Mouse (Mus musculus) cerebellum, adult 18-20 months (tissue): ENCODE measurements at regions not wholly inside any gene's neighbourhood (a gene's known extent, or its start where the extent isn't known, plus 50 kb on each side); places are given as distances from the start of the nearest gene placed in this dataset.
"Not testable (repeated sequence)": the region's sequence is repeated elsewhere in the genome, so short reads cannot be mapped to it uniquely, and the experiment has no call there.

ENCODE experiments used
- DNase-seq, 2 experiments: peaks; one replicate each; pipeline ENCODE4 v3.0.0; 2021

DNA sequence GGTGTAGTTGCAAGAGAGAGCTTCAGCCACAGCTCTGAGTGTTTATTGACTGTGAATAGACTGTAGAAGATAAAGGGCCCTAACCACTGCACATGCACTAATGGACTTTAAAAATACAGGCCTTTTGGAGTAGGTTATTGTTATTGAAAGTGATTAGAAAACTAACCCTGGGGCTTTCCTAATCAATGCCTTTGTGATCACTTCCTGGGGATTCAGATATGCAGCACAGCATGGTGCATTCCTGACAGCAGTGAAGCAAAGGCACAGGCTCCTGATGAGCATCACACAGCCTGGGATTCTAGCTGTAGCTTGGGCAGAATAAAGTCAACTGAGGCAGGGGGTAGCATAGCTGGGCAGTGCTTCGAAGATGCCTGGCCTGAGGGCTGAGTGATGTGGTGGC is 87.3 kb downstream of the Gm11077 start:
- no peak for DNase-seq

DNA sequence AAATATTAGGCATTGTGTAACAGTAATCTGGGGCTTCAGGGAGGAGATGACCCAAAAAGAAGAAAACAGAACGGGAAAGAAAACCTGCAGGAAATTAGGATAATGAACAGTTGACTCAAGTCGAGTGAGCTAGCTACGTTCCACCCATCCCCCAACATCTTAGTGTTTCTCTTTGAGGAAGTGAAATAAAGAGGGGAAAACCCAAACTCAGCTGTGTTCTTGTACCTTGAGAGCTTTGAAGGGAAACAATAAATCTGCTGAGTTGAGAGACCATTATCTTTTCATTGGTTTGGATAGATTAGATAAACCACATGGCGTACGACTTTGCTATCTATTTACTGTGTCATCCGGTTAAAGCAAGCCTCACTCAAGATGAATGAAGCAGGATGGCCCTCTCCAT is 87.7 kb downstream of the Gm11077 start:
- no peak for DNase-seq

DNA sequence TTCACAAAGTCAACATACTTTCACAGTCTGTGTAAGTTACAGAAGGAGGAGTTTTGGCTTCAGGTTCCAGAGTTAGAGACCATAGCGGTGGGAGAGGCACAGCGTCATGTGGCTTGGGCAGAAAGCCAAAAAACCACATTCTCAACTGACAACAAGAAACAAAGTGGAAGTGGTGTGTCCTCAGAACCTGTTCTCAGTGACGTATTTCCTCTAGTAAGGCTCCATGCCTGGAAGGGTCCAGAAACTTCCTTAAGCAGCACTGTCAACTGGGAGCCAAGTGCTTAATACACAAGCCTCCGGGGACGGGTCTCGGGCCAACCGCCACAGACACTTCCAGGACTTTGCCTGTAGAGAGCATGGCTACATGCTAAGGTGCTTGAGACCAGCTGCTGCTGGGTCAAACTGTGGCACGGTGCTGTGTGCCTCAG is 90.4 kb downstream of the Gm11077 start:
- no peak for DNase-seq

DNA sequence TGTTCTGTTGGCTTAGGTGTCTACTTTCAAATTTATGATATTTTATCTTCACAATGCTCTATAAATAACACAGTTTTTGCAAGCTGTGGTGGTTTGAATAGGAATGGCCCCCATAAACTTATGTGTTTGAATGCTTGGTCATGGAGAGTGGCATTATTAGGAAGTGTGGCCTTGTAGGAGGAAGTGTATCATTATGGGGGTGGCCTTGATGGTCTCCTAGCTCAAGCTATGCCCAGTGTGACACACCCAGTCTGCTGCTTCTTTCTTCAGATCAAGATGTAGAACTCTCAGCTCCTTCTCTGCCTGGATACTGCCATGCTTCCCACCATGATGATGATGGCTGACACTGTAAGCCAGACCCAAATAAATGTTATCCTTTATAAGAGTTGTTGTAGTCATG is 97.4 kb downstream of the Gm11077 start:
- DNase-seq = no peak

DNA sequence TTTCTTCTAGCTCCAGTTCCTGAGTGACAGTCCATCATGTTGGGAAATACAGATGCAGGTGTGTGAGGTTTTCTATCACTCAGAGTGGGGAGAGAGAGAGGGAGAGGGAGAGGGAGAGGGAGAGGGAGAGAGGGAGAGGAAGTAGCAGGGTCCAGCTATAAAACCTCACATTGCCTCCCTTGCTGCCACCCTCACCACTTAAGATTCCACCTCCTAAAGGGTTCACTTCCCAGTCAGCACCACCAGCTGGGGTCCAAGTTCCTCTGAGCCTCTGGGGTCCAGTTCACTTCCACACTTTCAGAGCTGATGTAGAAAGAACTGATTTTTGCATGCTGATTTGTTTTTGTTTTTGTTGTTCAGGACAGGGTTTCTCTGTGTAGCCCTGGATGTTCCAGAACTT is 98.6 kb downstream of the Gm11077 start:
- no peak for DNase-seq

DNA sequence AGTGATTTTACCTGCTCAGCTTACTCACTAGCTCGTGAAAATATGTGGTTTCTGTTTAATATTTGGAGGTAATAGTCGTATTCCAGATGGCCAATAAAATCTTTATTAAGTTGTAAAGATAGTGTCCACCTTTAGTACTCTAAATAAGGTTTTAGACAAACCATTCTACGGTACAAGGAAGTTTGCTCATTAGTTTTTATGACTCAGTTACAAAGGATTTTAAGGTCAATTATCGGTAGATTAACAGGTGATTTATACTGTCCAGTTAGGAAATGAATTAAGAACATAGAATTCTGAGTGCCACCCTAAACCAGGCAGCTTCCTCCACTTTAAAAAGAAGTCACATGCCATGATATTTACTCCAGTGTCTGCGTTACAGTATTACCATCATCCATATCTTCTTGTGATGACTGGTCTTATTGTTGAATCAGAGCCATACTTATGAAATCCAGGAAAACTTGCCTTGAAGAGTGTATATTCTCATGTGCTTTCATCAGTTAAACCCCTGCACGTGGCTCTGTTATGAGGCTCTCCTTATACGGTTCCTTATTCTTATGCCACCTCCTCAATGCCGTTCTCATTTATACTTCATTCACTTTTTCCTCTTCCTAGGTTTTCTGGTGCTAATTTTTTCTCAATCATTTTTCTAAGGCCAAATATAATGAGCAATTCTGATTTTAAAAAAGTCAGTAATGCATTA is 114.4 kb downstream of the Gm11077 start:
- DNase-seq = no peak

DNA sequence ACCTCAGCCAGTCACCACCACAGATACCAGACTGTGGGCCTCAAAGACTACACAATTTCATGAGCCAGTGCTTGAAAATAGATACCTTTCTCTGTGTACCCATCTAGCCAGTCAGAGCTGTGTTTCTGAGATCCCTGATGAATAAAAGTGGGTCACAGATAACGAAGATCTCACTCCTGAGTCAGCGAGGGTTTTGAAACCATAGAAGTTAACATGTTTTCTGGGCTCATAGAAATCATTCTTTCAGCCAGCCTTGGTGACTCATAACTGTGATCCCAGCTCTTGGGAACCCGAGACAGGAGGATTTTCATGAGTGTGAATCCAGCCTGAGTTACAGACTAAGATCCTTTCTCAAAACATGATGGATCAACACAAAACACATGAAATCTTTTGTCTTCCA is 118.1 kb downstream of the Gm11077 start:
- no peak for DNase-seq

DNA sequence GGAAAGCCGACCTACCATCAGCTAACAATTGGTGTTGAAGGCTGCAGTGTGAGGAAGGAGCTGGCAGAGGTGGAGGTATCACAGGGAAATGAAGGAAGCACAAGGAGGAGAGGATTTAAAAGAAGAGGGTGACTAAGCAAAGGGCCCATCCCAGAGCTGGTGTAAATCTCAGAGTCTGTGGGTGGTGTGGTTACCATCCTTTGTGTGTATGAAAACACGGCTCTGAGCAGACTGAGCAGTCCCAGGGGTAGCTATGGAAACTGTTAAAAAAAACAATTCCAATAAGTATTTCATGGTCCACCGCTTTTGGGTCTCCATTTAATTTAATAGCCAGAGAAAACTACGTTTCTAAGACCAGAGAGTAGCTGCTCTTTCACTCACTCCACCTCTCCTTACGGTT is 123.3 kb downstream of the Gm11077 start:
- DNase-seq = no peak

DNA sequence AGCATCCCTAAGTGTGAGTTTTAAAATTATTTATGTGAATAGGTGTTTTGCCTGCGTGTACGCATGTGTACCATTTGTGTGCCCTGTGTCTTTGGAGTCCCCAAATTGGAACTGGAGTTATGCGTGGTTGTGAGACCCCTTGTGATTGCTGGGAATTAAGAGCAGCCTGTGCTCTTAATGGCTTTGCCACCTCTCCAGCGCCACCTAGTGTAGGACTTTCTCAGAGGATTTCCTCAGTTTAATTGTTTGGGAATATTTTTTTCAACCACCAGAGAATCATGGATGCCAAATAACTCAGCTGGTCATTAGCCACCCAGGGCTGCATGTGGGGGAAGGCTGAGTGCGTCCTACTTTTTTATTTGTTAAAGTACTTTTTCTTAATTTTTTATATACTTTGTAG is 124.4 kb downstream of the Gm11077 start:
- peak; percentile 57 to 64 for DNase-seq

DNA sequence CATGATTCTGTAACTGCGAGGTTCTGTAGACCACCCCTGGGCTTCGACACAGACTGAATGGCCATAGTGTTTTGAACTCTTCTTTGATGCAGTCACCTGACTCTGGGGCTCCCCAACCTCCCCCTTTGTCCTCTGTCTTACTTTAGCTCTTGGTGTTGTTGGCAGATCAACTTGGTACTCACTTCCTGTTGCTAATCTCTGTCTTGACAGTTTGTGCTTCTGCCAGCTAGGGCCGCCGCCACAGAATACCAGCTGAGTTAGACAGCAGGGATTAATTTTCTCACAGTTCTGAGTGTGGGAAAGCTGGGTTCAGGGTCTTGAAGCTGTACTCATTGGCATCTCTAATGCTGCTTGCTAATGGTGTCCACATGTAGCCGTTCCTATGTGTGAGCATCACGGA is 125.6 kb downstream of the Gm11077 start:
- no peak for DNase-seq

DNA sequence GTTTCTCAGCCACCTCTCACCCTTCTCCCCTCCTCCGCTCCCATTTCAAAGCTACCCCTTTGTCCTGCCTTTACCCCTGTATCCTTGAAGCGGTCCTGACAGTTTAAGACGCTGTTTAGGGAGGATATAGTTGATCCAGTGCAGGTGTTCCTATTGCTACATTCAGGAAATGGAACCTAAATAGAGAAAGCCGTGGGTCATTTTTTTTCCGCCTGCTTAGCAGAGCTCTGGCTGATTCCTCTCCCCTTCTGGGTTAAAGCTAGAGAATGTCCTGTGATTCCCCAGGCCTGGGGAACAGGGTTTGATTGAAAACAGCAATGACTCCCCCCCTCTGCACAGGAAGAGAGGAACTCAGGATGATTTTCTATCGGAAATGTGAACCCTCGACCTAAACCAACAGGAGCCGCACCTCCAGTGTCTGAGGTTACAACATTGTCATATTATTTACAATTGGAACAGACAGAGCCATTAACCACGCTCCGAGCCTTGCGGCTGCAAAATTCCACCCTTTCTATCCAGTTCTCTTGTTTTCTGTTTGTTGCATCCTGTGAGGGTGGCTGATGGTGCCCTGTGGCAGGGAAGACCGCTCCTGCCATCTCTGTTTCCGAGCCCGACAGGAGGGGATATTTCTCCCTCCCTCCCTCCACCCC is 127.5 kb downstream of the Gm11077 start:
- peak; percentile 15 to 46 for DNase-seq

DNA sequence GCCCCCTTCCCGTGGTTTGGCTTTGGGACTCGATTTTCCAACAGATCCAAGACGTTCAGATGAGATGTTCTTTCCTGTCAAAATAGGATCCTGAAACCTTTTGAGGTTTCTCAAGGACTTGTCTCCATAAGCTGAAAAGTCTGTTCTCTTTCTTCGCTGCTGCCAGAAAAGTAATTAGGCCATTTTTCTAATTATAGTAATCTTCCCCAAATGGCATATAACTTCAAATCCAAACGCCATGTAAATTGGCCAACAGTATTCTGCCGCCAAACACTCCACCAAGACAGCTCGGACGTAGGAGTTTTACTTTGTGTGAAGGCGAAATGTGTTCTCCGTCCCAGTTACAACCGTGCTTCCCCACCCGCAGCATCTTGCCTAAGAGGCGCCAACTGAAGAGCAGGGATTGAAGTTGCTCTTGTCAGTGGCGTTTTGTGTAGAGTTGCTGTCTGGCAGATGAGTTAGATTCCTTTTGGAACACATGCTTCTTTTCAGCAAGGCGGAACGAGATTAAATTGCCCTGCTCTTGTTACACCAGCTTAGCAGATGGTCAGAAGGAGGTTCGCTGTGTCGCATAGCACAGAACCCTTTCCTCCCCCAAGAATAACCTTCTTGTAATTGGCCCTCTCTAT is 128.1 kb downstream of the Gm11077 start:
- DNase-seq = peak; percentile 51 to 54

DNA sequence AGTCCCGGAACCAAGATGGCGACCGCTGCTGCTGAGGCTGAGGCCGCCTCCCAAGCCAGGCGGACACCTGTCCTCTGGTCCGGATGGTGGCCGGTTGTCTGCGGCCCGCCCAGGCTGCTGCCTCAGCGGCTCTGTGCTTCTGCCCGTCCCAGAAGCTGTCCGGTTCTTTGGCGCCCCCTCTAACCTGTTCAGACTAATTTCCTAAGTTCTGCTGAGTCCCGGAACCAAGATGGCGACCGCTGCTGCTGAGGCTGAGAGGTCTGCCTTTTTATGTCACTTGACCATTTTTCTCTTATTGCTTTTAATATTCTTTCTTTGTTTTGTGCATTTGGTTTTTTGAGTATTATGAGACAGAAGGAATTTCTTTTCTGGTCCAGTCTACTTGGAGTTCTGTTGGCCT is 140.4 kb downstream of the Gm11077 start:
- not testable (repeated sequence) for DNase-seq

DNA sequence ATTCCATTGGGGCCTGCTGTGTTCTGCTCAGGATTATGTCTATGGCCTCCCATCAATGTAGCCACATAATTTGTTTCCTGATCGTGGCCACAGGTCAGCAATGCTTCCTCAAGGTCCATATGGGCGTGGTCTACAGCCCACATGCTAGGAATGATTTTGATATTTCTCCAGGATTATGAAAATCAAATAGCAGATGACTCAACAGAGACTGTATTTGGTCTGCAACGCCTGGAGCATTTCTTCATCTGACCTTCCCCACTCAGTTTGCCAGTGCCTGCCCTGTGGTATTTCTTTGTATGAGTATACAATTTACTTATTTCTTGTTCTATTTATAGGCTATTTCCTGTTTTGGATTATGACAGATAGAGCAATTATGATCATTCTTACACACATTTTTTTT is 145.7 kb downstream of the Gm11077 start:
- DNase-seq = no peak

DNA sequence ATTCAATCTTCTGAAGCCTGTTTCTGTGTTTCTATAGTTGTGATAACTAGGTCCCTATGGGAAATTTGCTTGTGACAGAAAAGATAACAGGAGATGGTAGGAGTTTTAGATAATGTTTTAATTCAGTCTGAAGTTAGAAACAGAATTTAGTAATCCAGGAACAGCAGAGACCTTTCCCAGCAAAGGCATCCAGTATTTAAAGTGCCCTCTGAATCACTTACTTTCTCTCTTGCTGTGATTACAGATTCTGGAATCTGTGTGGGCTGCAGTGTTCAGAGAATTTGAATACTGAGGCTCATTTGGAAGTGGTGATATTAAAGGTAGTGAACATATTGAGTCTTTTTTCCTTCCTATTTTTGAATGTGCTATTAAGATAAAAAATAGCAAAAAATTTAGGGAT is 154.6 kb downstream of the Gm11077 start:
- no peak for DNase-seq

DNA sequence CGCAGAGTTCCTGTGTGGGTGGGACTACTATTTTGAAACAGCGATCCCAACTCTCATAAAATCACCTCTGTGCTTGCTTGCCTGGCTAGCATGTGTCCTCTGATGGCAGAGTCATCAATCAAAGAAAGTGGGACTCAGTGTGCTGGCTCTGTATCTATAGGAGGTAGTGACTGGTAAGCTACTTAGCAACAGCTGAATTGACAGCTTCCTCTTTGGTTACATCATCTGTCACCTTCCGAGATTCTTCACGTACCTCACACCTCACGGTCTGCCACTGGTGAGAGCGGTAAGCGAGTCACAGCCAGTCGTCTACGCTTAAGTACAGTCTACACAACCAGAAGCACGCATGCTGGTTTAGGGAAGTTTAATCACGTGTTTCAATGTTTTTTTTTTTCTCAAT is 159.5 kb downstream of the Gm11077 start:
- no peak for DNase-seq

DNA sequence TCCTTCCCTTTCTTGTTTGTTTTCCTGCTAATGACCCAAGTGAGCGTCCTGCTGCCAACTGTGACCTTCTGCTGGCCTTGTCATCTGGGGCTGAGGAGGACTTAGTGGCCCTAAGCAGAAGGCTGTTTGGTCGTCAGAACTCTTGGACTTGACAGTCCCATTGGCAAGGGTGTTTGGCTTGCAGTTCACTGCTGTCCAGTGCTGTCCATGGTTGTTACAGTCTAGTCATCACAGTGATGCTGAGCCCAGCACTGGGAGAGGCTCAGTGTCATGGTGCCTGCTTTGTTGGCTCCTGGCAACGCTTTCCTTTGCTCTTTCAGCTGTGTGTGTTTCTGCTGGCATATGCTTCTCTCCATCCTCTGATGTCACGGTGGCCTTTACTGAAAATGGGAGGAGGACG is 161.0 kb downstream of the Gm11077 start:
- DNase-seq = no peak

DNA sequence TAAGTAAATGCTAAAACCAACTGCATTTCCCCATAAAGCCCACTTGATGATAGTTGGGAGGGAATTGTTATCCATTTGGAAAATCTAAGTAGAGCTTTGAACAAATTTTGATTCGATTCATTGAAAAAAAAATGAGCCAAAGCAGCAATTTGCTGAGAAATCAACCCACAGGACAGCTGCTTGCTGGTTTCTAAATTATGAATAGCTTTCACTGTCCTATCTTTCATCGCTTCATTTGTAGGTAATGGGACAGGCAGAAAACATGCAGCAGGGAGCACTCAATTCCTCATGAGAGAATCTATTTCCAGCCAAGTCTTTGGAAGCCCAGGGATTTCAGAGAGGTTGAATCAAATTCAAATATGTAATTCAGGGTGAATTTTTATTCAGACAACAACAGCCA is 161.5 kb downstream of the Gm11077 start:
- DNase-seq = no peak

DNA sequence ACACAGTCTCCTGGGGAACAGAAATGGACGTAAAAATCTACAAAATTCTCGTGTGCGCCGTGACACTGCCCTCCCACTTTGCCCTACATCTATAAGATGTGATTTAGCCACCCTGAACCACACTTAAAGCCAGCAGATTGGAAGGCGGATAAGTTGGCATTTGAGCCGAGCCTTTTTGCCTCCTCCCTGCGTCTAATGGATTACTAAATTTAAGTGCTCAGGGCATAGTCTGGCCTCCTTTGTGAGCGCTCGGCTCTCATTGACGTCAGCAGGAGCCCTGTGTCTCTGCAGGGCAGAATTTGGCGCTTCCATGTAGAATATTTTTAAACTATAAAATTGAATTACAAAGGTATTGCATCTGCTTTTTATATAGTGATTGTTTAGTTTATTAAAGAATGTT is 165.4 kb downstream of the Gm11077 start:
- peak; percentile 54 to 64 for DNase-seq

DNA sequence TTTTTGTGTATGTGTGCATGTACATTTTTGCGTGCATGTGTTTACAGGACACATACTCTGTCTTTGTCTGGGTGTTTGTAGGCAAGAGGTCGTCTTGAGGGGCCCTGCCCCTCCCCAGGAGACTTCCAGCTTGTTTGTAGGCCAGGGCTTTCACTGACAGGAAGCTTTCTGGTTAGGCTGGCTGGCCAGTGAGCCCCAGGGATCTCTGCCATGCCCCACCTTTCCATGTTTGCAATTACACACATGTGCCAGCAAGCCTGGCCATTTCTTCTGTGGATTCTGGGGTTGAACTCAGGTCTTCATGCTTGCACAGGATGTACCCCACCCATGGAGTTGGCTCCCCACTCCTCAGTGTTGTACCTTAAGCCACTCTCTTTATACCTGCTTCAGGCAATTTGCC is 166.4 kb downstream of the Gm11077 start:
- peak in 1 of 2 experiments; percentile 22 for DNase-seq

DNA sequence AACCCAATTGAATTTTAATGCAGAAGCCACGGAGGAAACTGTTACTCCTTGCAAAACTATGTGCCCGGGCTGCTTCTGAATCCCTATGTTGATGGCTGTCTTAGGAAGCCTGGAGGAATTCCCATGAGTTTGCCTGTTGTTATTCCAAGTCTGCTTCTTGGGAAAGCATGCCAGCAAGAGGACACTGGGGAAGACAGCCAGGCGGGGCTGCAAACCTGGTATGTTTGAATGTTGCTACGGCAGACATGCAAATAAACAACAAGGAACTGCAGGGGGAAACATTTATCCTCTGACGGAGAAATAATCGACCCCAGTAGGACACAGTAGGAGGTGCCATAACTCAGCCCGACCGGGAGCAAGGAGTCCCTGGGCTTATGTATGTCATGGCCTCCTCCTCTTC is 168.0 kb downstream of the Gm11077 start:
- peak in 1 of 2 experiments; percentile 12 for DNase-seq

DNA sequence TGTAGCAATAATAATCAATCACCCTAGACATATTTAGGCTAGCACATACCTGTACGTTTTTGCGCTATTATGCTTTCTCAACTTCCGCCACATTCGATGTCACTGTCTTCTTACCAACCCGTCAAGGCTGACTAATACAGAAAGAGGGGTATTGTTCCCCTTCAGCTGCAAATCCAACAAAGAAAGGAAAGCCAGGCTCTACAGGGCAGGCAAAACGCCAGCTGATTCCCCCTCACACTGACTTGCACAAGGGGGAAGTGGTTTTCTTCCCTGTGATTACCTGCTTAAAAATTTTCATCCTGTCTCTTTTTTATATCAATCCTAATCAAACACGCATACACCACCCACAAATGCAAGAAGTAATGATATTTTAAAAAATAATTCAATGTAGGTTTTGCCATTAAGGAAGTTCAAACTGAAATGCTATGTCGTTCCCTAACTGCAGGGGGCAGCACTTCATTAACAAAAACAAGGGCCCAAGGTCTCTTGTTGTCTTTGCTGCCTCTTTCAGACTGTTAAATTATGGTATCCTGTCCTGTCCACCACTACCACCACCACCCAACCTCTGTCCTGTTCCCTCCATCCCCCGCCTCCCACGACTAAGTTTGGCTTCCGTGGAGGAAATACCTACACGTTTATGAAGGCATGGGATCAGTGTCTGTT is 195.4 kb downstream of the Gm11077 start:
- peak; percentile 47 to 71 for DNase-seq

DNA sequence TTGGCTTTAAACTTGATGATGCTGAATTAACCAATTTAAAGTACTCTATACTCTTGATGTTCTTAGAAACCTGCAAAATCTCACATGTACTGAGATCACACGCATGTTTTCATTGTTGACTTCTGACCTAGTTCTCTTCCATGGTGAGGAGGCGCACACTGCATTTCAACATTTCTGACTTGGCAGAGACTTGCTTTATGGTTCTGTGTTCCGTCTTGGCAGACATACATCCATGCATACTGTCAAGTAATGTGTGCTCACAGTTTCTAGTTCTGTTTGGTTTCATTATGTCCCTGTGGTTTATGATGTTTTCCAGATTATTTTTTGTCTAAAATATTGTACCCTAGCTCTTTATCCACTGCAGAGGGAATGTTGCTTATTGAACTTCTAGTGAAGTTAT is 198.5 kb downstream of the Gm11077 start:
- no peak for DNase-seq

DNA sequence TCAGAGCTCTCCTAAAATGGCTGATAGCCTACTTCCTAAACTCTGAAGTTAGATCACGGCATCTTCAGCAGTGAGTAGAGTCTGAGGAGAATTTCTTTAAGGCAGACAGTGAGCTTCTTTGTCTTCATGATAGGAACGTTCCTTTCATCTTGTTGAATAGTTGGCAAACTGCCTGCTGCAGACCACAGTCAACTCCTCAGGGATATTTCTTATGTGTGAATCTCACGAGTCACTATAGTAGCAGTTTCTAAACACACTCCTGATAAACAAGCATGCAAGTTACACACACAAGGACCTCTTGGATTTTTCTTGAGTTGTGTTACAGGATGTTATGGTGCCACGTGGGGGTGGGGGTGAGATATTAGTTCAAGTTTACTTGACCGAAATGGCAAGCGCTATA is 205.2 kb downstream of the Gm11077 start:
- no peak for DNase-seq
